Mouse (Mus musculus): ENCODE results near the gene Nebl.

DNA sequence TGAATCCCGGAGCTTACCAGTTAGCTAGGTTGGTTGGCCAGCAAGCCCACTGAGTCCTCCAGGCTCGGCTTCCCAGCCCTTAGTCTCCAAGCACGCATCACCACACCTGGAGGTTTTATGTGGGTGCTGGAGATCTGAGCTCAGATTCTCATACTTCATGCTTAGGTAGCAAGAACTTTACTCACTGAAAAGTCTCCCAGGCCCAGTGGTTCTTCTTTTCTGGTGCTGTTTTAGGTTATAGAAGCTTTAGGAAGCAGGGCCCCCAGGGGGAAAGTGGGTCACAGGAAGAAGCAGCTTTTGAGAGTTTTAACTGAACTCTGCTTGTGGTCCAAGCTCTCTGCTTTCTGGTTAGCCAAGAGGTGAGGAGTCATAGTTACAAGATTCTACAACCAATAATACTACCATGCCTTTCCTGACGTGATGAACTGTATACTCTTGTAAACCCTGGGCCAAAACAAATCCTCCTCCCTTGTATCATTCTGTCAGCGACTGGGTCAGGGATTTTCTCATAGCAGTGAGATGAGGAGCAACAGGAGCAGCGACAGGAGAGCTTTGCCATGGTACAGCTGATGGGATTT, 366.2 kb downstream of the Nebl start:
- TF ChIP-seq CTCF (IDR thresholded peaks at IDR 0.05) (no peak), EP300 (IDR thresholded peaks at IDR 0.05; ENCODE audit: insufficient read depth, low read depth, low read length) (no peak)

All from heart, adult 2 months (tissue).